Mouse (Mus musculus): ENCODE data around the gene Hamp.

Hamp gene

GRCm38 (mm10) chr7:30943909-30944635 lies at the start of gene Hamp:
Gene Hamp (minus strand): TSS chr7:30944032.
- DNase-seq: no peak

- no peak for DNase-seq
Observed at GRCm38 (mm10) chr7:30992148-30992547, 48.3 kb upstream of the Hamp start.

- no peak for DNase-seq
Observed at GRCm38 (mm10) chr7:30988519-30989162, 44.8 kb upstream of the Hamp start.

DNA sequence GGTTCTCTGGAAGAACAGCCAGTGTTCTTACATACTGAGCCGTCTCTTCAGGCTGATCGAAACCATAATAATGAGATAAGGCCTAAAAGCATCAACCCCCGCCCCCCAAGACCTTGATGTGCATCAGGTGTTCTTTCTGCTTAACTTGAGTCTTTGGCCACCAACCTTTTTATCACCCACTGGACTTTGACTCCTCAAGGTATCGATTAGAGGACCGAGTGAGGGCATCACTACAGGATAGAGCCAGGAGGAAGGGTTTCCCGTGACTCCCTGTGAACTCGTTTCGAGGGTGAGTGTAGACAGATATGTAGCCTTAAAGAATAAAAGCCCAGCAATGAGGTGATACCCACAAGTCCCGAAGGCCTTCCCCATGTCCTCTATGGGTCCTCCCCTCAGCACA lies 41.5 kb upstream of the Hamp start:
- no peak for DNase-seq

- no peak for DNase-seq
Observed at GRCm38 (mm10) chr7:30981703-30982102, 37.9 kb upstream of the Hamp start.

GRCm38 (mm10) chr7:30973501-30974289 lies 29.9 kb upstream of the Hamp start, which contains the start of gene Fam187b:
Gene Fam187b (plus strand): TSS chr7:30973790.
- peak; percentile 79 to 91 for DNase-seq

- no peak for DNase-seq
Observed at GRCm38 (mm10) chr7:30973251-30973500, 29.3 kb upstream of the Hamp start, which contains the start of gene Lsr. Gene Lsr (minus strand): TSS chr7:30973464.

DNA sequence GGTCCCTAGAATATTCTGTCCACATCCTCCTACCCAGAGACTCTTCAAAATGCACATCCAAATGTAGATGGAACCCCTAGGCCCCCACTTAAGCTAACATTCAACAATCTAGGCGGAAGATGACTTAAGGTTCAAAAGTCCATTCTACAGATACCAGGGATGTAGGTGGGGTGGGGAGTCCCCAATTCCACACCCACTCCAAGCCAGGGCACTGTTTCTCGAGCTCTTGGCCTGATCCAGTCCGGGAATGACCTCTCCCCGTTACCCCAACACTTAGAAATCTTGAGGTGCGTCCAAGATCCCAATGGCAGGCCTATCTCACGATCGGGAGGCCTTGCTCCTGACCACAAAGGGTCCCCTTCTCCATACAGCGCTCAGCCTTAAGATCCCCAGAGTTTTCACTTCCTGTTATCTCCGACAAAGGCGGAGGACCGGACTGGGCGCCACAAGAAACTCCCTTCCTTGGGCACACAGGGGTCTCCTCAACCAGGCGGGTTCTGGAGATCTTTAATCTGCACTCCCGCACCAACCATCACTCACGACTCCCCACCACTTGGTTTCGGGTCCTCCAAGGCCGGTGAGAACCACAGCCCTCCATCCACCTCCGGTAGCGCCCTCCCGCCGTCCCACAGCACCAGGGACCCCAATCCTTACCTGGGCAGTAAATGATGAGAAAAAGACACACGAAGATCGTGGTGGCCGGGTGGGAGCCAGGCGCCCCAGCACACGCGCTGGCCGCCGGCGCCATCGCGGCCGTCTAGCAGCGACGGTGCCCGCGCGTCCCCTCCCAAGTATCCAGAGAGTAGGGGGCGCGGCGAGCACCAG lies 28.8 kb upstream of the Hamp start:
- DNase-seq: no peak

DNA sequence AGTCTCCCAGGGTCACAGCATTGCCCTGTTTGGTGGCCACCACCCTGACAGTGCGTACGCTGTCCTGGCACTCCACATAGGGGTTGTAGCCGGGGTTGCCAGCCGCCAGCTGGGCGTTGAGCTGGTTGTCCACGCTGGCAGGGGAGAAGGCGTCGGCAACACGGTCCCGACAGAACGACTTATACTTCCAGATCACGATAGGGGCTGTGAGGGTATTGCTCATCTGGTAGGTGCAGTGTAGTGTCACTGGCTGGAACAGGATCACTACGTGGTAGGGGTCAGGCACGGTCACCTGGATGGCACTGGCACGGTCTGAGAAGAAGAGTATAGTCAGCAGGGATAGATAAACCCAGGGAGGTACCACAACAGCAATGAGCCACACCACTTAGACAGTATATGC lies 28.1 kb upstream of the Hamp start:
- DNase-seq: no peak

DNA sequence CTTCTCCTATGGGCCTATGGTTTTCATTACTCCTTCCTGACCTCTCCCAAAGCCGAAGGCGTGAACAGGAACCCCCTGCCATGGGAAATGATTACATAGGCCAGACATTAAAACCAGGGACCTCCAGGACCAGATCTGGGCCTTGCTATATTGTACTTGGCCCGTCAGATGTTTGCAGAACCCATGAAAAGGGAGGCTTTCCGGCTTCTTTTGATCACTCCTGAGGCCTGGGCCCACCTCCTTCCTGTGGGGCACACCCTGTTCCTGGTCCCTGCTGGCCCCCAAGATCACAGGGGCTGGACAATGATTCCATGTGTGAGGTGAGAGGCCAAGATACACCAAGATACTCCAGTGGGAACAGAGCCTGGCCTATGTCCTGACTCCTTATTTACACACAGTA lies 25.3 kb upstream of the Hamp start:
- no peak for DNase-seq

GRCm38 (mm10) chr7:30968611-30969010 lies 24.8 kb upstream of the Hamp start:
- DNase-seq: no peak

- no peak for DNase-seq
Observed at GRCm38 (mm10) chr7:30966657-30967056, 22.8 kb upstream of the Hamp start.

- DNase-seq: no peak
Observed at GRCm38 (mm10) chr7:30965677-30966076, 21.8 kb upstream of the Hamp start.

- DNase-seq: no peak
Observed at GRCm38 (mm10) chr7:30964366-30964765, 20.5 kb upstream of the Hamp start.

- DNase-seq: no peak
Observed at GRCm38 (mm10) chr7:30962862-30963261, 19.0 kb upstream of the Hamp start.

DNA sequence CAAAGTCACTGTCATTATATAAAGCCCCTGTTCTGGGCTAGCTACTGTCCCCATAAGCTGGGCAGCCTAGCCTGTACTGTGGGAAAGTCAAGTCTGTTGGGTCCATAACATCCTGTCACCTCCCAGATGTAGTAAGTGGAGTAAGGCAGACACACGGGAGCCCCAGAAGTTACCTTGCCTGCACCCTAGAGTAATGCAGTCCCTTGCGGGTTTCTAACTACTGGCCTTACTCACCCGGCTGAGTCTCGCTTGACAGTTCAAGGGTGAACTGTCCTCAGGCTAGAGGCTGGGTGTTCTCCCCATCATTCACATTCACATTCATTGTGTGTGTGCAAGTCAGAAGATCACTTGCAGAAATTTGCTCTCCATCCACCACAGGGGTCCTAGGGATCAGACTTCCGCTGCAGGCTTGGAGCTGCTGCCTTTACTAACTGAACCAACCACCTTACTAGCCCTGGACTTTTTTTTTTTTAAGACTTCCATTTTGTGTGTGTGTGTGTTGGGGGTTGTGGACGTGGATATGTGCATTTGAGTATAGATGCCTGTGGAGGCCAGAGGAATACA lies 16.0 kb upstream of the Hamp start:
- no peak for DNase-seq

DNA sequence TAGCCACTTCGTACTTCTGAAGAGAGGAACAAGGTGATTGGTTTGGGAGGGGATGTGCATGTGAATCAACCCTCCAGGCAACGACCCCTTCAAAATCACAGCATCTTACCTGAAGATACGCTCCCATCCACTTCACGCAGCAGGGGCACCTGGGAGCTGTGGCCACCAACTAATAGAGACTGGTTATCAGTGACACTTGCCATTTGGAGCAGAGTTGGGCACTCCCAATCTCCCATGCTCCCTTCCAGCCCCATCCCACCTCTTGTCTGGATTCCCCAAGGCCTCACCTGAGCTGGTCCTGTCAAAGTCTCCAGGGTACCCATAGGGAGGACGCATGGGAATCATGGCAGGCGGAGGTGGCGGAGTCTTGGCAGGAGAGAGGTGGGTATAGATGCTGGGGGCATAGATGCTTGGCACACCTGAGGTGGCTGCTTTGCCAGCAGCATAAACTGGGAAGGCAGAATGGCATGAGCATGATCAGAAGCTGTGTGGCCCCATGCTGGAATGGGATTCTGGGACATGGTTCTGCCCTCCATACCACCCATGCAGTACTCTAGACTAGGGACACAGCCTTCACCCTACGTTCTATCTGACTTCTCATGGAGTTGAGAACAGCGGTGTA lies 15.1 kb upstream of the Hamp start:
- DNase-seq: no peak

- DNase-seq: no peak
Observed at GRCm38 (mm10) chr7:30958109-30958865, 14.5 kb upstream of the Hamp start.

DNA sequence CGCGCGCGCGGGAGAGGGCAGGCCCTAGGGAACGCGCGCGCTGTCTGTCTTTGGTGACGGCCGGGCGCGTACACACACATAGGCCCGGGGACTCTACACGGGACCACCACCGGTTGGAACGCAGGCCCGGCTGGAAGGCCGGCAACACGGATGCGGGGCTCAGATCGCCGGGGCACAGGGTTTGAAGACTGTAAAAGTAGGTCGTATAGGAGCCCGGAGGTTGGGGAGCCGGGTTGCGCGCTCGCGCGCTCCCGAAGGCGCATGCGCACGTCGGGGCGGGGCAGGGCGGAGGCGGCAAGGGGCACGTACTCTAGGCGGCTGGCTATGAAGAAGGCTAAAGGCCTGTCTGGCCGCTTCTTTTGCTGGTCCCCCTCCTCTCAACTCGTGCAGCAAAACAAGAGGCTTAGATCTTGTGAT lies 13.5 kb upstream of the Hamp start:
- peak; percentile 87 to 93 for DNase-seq

DNA sequence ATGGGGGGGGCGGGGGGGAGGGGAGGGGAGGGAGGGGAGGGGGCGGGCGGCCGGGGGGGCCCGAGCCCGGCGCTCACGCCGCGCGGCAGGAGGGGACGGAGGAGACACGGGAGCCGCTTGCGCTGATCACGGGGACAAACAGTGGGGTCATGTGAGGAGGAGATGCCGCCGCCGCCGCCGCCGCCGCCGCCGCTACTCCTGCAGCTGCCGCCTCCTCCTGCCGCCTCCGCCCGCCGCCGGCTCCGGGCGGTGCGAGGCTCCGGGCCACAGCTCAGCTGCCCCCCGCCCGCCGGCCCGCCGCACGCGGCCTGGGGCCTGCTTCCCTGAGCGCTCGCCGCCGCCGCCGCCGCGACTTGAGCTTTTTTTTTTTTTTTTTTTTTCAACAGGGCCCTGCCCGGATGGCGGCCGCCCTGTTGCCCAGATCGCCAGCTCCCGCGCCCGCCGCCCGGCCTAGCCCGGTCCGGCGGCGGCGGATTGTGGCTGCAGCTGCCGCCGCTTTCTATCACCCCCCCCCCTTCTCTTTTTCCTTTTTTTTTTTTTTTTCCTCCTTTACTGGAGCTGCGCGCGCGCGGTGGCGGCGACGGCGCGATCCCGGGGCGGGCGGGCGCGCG lies 13.0 kb upstream of the Hamp start, which contains the start of gene Usf2:
Gene Usf2 (minus strand): TSS at position 48 of the 611 bp plus-strand sequence.
- DNase-seq: peak; percentile 73 to 74

GRCm38 (mm10) chr7:30956357-30956751 lies 12.5 kb upstream of the Hamp start:
- DNase-seq: no peak

Data from spleen, adult 18-20 months (tissue).